Mouse (Mus musculus) spleen, adult 2 months (tissue): Measurements from ENCODE around the gene Rapsn.

Experiments used
- CTCF ChIP-seq: fragments of 200-500 bp; IDR thresholded peaks from 2 replicates; pipeline ENCODE4 v1.5.1; 2011; ENCODE audit warnings: mild to moderate bottlenecking, inconsistent platforms; ENCODE audit not compliant: insufficient read depth, insufficient read length, insufficient replicate concordance; ENCODE audit errors: extremely low read depth
- POLR2A ChIP-seq: fragments of 200-500 bp; IDR thresholded peaks from 2 replicates; pipeline ENCODE4 v1.6.1; 2011; ENCODE audit warnings: low read depth, low read length, inconsistent platforms

GRCm38 (mm10) chr2:91044727-91045126 lies 9.3 kb downstream of the Rapsn start:
- TF ChIP-seq POLR2A, result no peak
- TF ChIP-seq CTCF, result no peak
